Mouse (Mus musculus): Measurements from ENCODE around the gene Arfip2.

Arfip2 gene

GRCm38 (mm10) chr7:105640233-105640893 lies at the start of gene Arfip2, which contains the start of gene Gm45799:
Gene Arfip2, minus strand, starts transcription at chr7:105640416.
Gene Gm45799, plus strand, starts transcription at chr7:105640552.
- peak; percentile 95 to 97 for DNase-seq

GRCm38 (mm10) chr7:105685541-105686197 lies 45.5 kb upstream of the Arfip2 start:
- no peak for DNase-seq

- DNase-seq: peak; percentile 55 to 60
Observed at GRCm38 (mm10) chr7:105650639-105651435, 10.6 kb upstream of the Arfip2 start, which contains the start of gene Dnhd1. Gene Dnhd1, plus strand, starts transcription at chr7:105650827.

- no peak for DNase-seq
Observed at GRCm38 (mm10) chr7:105641936-105642335, 1.7 kb upstream of the Arfip2 start.

- DNase-seq: no peak
Observed at GRCm38 (mm10) chr7:105640894-105641255, 659 bp upstream of the Arfip2 start.

- no peak for DNase-seq
Observed at GRCm38 (mm10) chr7:105639756-105640155, 460 bp downstream of the Arfip2 start, which contains the start of gene Timm10b. Gene Timm10b, plus strand, starts transcription at chr7:105640056.

- no peak for DNase-seq
Observed at GRCm38 (mm10) chr7:105639304-105639703, 912 bp downstream of the Arfip2 start.

GRCm38 (mm10) chr7:105638776-105639175 lies 1.4 kb downstream of the Arfip2 start:
- no peak for DNase-seq

- no peak for DNase-seq
Observed at GRCm38 (mm10) chr7:105635726-105636125, 4.5 kb downstream of the Arfip2 start.

- DNase-seq: no peak
Observed at GRCm38 (mm10) chr7:105634272-105634920, 5.8 kb downstream of the Arfip2 start.

- no peak for DNase-seq
Observed at GRCm38 (mm10) chr7:105633801-105634135, 6.4 kb downstream of the Arfip2 start.

- DNase-seq: peak; percentile 68 to 78
Observed at GRCm38 (mm10) chr7:105633127-105633800, 7.0 kb downstream of the Arfip2 start, which contains the start of gene Trim3. Gene Trim3, minus strand, starts transcription at chr7:105633571.

GRCm38 (mm10) chr7:105632551-105632972 lies 7.7 kb downstream of the Arfip2 start:
- no peak for DNase-seq

GRCm38 (mm10) chr7:105628633-105629032 lies 11.6 kb downstream of the Arfip2 start:
- no peak for DNase-seq

- no peak for DNase-seq
Observed at GRCm38 (mm10) chr7:105625397-105625796, 14.8 kb downstream of the Arfip2 start.

GRCm38 (mm10) chr7:105621646-105622292 lies 18.4 kb downstream of the Arfip2 start:
- DNase-seq: no peak

GRCm38 (mm10) chr7:105621053-105621452 lies 19.2 kb downstream of the Arfip2 start:
- DNase-seq: no peak

GRCm38 (mm10) chr7:105619701-105620100 lies 20.5 kb downstream of the Arfip2 start:
- DNase-seq: no peak

GRCm38 (mm10) chr7:105617810-105618209 lies 22.4 kb downstream of the Arfip2 start:
- DNase-seq: no peak

- DNase-seq: no peak
Observed at GRCm38 (mm10) chr7:105616561-105616960, 23.7 kb downstream of the Arfip2 start.

- DNase-seq: no peak
Observed at GRCm38 (mm10) chr7:105615720-105616119, 24.5 kb downstream of the Arfip2 start.

GRCm38 (mm10) chr7:105614400-105614799 lies 25.8 kb downstream of the Arfip2 start:
- no peak for DNase-seq
